Mouse (Mus musculus) c-Kit-positive CD71-positive TER-119-positive erythroid progenitor cells, embryonic 14.5 days (primary cell): ENCODE results near the gene Gm8271.
"Not testable (repeated sequence)": the region's sequence is repeated elsewhere in the genome, so short reads cannot be mapped to it uniquely, and the experiment has no call there.

Experiments used
- DNase-seq: peaks from one replicate; pipeline ENCODE4 v3.0.0-alpha.2; 2013; ENCODE audit warnings: low spot score

Gene Gm8271

GRCm38 (mm10) chr14:5185493-5185892 lies at the start of gene Gm8271:
TSS of gene Gm8271 (plus strand) at chr14:5185793.
- DNase-seq = not testable (repeated sequence)

- DNase-seq = not testable (repeated sequence)
These were observed 21.4 kb upstream of the Gm8271 start, which contains the start of gene Gm3317 for GRCm38 (mm10) chr14:5164235-5164634. TSS of gene Gm3317 (plus strand) at chr14:5164535.
